Mouse (Mus musculus) C2C12 (cell line): Measurements from ENCODE around the gene Ufc1. TPM values are rescaled to one million over a fixed set of nuclear protein-coding genes. Genes with fewer than 3 reads are reported as not detected.

Source experiments
- H3K27me3 ChIP-seq: one replicate; pipeline ENCODE4 v1.6.1; 2011; ENCODE audit not compliant: control insufficient read depth, insufficient read depth, insufficient read length
- H3K36me3 ChIP-seq: one replicate; pipeline ENCODE4 v1.6.1; 2011; ENCODE audit not compliant: control insufficient read depth, insufficient read depth
- H3K4me3 ChIP-seq: one replicate; pipeline ENCODE4 v1.5.1; 2011; ENCODE audit warnings: mild to moderate bottlenecking, control low read depth; ENCODE audit not compliant: poor library complexity, insufficient read depth, severe bottlenecking
- H3K79me2 ChIP-seq: one replicate; pipeline ENCODE4 v1.6.1; 2011; ENCODE audit not compliant: control insufficient read depth, insufficient read depth
- H3K79me3 ChIP-seq: one replicate; pipeline ENCODE4 v1.6.1; 2011; ENCODE audit warnings: low read depth, control low read depth
- H3ac ChIP-seq: one replicate; pipeline ENCODE3; 2011; ENCODE audit warnings: low read depth; ENCODE audit not compliant: control insufficient read depth, insufficient read length
- CEBPB ChIP-seq: IDR thresholded peaks from one replicate; pipeline ENCODE4 v1.6.1; 2011; ENCODE audit warnings: low read depth, mild to moderate bottlenecking, control low read depth, moderate library complexity
- CTCF ChIP-seq: IDR thresholded peaks from one replicate; pipeline ENCODE4 v1.5.1; 2011; ENCODE audit not compliant: control insufficient read depth, insufficient read depth, insufficient read length
- FOSL1 ChIP-seq: IDR thresholded peaks from one replicate; pipeline ENCODE4 v1.8.0; 2011; ENCODE audit warnings: mild to moderate bottlenecking, low read length; ENCODE audit not compliant: poor library complexity, insufficient read depth, severe bottlenecking
- MAX ChIP-seq: IDR thresholded peaks from one replicate; pipeline ENCODE4 v1.6.1; 2011; ENCODE audit warnings: mild to moderate bottlenecking, control low read depth
- MYOD1 ChIP-seq: IDR thresholded peaks from one replicate; pipeline ENCODE4 v1.6.1; 2011; ENCODE audit warnings: low read depth; ENCODE audit not compliant: control insufficient read depth, insufficient read length
- MYOG ChIP-seq: IDR thresholded peaks from one replicate; pipeline ENCODE4 v1.6.1; 2011; ENCODE audit not compliant: control insufficient read depth, insufficient read length; ENCODE audit errors: extremely low read depth
- USF1 ChIP-seq: IDR thresholded peaks from one replicate; pipeline ENCODE4 v1.6.1; 2011; ENCODE audit warnings: low read depth, mild to moderate bottlenecking, control low read depth, moderate library complexity
- polyA plus RNA-seq: library from polyadenylated mRNA; unstranded; fragments of >200 nt; fragmentation: generic; extraction: Trizol; gene quantifications from one replicate; pipeline ENCODE4 v1.2.1, GENCODE M21; 2012; ENCODE audit warnings: missing spikeins

The Ufc1 gene
- polyA plus RNA-seq, 1 experiment, result 100 TPM

DNA sequence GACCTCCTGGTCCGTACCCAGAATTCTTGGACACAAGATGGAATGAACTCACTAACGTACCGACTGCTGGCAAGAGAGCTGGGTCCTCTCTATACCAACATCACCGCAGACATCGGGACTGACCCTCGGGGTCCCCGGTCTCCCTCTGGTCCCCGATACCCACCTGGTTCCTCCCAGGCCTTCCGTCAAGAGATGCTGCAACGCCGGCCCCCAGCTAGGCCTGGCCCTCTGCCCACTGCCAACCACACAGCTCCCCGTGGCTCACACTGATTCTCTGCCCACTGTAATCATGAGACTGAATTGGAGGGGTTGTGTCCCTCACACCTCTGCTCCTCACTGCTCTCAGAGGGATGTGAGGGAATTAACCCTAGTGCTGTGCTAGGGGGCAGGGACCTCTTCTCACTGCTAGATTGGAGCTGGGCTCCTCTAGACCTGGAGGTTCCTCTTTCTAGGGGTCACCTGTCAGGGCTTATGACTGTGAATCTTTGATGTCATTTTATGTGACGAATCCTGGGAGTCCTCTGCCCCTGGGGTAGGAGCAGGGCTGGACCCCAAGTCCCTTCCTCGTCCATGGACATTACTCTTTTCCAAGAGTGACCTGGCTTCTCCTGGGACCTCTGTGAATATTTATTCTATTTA is 18.6 kb downstream of the Ufc1 start:
- TF ChIP-seq CTCF (no peak), CEBPB (no peak), FOSL1 (no peak), USF1 (no peak), MYOD1 (no peak), MAX (no peak), MYOG (no peak)
- Histone ChIP-seq H3K36me3 (peaks cover 33% of the 10 kb centered on the region), H3K79me3 (no peaks in the 10 kb centered on the region), H3K79me2 (peaks cover 3% of the 10 kb centered on the region), H3K4me3 (no peak overlapping the region), H3ac (no peak overlapping the region), H3K27me3 (no peaks in the 10 kb centered on the region)

DNA sequence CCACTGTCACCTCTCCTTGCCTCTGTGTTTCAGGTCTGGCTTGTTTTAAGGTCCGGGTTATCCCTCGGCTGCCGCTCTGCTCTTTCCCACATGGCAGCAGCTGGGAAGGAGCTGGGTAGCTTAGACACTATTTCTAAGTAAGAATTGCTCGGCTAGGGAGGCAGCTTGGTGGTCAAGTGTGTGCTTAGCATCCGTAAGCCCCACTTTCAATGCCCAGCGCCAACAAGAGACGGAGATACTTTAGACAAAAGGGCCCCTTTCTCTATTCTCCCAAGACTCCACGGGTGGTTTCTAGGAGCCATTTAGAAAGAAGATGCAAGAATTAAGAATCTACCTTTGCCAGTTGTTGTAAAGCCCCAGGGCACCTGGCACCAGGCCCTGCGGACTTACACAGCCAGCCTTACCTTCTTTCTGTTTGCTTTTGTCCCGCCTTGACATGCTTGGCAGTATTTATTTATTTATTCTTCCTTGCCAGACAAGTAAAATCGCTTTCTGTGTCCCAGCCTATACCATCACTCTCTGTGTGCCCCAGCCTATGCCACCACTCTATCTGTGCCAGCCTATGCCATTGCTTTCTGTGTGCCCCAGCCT is 19.6 kb downstream of the Ufc1 start:
- H3K4me3 ChIP-seq, result no peak overlapping the region
- H3K79me2 ChIP-seq, result peaks cover 13% of the 10 kb centered on the region
- H3K36me3 ChIP-seq, result peaks cover 33% of the 10 kb centered on the region
- H3ac ChIP-seq, result no peak overlapping the region
- H3K79me3 ChIP-seq, result no peaks in the 10 kb centered on the region
- TF ChIP-seq USF1 (no peak), CEBPB (no peak), MAX (no peak), CTCF (no peak), MYOG (no peak)
- no peaks in the 10 kb centered on the region for H3K27me3 ChIP-seq

DNA sequence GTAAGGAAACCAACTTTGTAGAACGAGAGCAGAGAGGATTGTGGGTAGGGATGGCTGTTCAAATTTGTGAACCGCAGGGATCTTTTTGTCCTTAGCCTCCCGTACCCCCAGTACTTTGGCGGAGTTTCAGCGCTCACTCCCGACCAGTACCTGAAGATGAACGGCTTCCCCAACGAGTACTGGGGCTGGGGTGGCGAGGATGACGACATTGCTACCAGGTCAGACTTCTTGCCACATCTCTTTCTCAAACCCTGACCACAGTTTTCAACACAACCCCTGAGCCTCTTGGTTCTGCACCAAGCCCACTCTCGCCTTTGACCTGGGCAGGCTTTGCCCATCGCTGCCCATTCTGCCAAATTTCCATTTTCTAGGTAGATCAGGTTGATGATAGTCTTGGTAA is 20.7 kb downstream of the Ufc1 start:
- Histone ChIP-seq H3K79me2 (peaks cover 14% of the 10 kb centered on the region), H3ac (no peak overlapping the region), H3K4me3 (no peak overlapping the region), H3K36me3 (peaks cover 33% of the 10 kb centered on the region), H3K27me3 (no peaks in the 10 kb centered on the region), H3K79me3 (no peaks in the 10 kb centered on the region)
- no peak for TF ChIP-seq CEBPB
- no peak for TF ChIP-seq MYOG
- TF ChIP-seq MYOD1, result no peak
- TF ChIP-seq MAX, result no peak
- TF ChIP-seq FOSL1, result no peak
- no peak for TF ChIP-seq CTCF
- TF ChIP-seq USF1, result no peak

DNA sequence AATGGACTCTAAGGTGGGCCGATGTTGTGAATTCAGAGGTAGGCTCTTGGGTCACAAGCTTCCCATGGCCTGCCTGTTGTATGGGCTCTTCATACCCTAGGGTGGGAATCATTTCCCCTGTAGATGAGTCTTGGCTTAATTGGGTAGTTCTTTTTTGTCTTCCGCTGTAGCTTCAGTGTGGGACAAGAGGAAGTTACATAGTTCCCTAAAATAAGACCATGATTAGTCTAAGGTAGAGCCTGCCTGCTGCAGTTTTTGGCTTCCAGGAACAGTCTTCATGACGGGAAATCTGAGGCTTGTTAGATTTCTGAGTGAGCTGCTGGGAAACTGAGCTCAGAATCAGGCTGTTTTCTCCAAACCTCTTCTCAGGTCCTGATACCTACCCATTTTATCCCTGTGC is 22.7 kb downstream of the Ufc1 start:
- H3K79me3 ChIP-seq, result no peaks in the 10 kb centered on the region
- TF ChIP-seq FOSL1, result no peak
- H3K27me3 ChIP-seq, result no peaks in the 10 kb centered on the region
- H3ac ChIP-seq, result no peak overlapping the region
- H3K4me3 ChIP-seq, result no peak overlapping the region
- peaks cover 14% of the 10 kb centered on the region for H3K79me2 ChIP-seq
- peaks cover 27% of the 10 kb centered on the region for H3K36me3 ChIP-seq

DNA sequence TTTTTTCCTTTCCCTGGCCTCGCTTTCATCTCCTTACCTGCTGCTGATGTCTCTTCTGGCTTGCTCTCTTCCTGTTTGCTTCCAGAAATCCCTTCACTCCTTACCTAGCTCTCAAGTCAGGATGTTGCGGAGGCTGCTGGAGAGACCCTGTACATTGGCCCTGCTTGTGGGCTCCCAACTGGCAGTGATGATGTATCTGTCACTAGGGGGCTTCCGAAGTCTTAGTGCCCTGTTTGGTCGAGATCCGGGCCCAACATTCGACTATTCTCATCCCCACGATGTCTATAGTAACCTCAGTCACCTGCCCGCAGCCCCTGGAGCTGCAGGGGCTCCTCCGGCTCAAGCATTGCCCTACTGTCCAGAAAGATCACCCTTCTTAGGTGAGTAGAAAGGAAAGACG is 23.2 kb downstream of the Ufc1 start:
- no peak overlapping the region for H3K4me3 ChIP-seq
- peaks cover 14% of the 10 kb centered on the region for H3K79me2 ChIP-seq
- no peak overlapping the region for H3ac ChIP-seq
- no peaks in the 10 kb centered on the region for H3K27me3 ChIP-seq
- TF ChIP-seq CEBPB, result no peak
- no peak for TF ChIP-seq MAX
- TF ChIP-seq USF1, result no peak
- TF ChIP-seq FOSL1, result no peak
- TF ChIP-seq MYOG, result no peak
- no peak for TF ChIP-seq CTCF
- TF ChIP-seq MYOD1, result no peak
- H3K79me3 ChIP-seq, result no peaks in the 10 kb centered on the region
- H3K36me3 ChIP-seq, result peaks cover 24% of the 10 kb centered on the region

- peaks cover 14% of the 10 kb centered on the region for H3K79me2 ChIP-seq
- no peaks in the 10 kb centered on the region for H3K79me3 ChIP-seq
- H3ac ChIP-seq, result no peak overlapping the region
- H3K36me3 ChIP-seq, result peaks cover 20% of the 10 kb centered on the region
- no peak for TF ChIP-seq CTCF
- no peak for TF ChIP-seq MYOG
- TF ChIP-seq MYOD1, result no peak
- no peak for TF ChIP-seq FOSL1
- TF ChIP-seq USF1, result no peak
- no peak for TF ChIP-seq CEBPB
- no peak for TF ChIP-seq MAX
- no peaks in the 10 kb centered on the region for H3K27me3 ChIP-seq
- peak overlapping the region; percentile 98 for H3K4me3 ChIP-seq
These were observed 23.6 kb downstream of the Ufc1 start for GRCm38 (mm10) chr1:171271196-171271595.
